Mouse (Mus musculus): ENCODE measurements around the gene Tubgcp4. TPM values are rescaled to one million over a fixed set of nuclear protein-coding genes. Genes with fewer than 3 reads are reported as not detected.

Tubgcp4 gene
- polyA plus RNA-seq, 1 experiment from 2014 or later, result 73.8 TPM

GRCm38 (mm10) chr2:121184142-121184541, 13.7 kb downstream of the Tubgcp4 start:
- Histone ChIP-seq H3K27me3 (replicated peaks; ENCODE audit: control insufficient read depth, insufficient read depth, low read length) (no peaks in the 10 kb centered on the region), H3K9me3 (ENCODE audit: control insufficient read depth, low read length) (no peaks in the 10 kb centered on the region), H3K4me3 (replicated peaks; ENCODE audit: low read length) (no peak overlapping the region), H3K27ac (ENCODE audit: low read length) (no peak overlapping the region), H3K9ac (replicated peaks; ENCODE audit: low read depth, low read length) (no peak overlapping the region), H3K4me2 (ENCODE audit: low read length) (no peak overlapping the region), H3K36me3 (ENCODE audit: control insufficient read depth, insufficient read depth) (peaks cover 29% of the 10 kb centered on the region), H3K4me1 (replicated peaks; ENCODE audit: control insufficient read depth, insufficient read depth, low read length) (no peaks in the 10 kb centered on the region)
- ATAC-seq, result no peak
- WGBS, result 95% methylated on average over 7 of the region's 7 CpGs

GRCm38 (mm10) chr2:121188530-121188929, 18.1 kb downstream of the Tubgcp4 start:
- Histone ChIP-seq H3K9ac (replicated peaks; ENCODE audit: low read depth, low read length) (no peak overlapping the region), H3K36me3 (ENCODE audit: control insufficient read depth, insufficient read depth) (peaks cover 52% of the 10 kb centered on the region), H3K27ac (ENCODE audit: low read length) (no peak overlapping the region), H3K9me3 (ENCODE audit: control insufficient read depth, low read length) (no peaks in the 10 kb centered on the region), H3K4me2 (ENCODE audit: low read length) (no peak overlapping the region), H3K4me1 (replicated peaks; ENCODE audit: control insufficient read depth, insufficient read depth, low read length) (no peaks in the 10 kb centered on the region), H3K27me3 (replicated peaks; ENCODE audit: control insufficient read depth, insufficient read depth, low read length) (no peaks in the 10 kb centered on the region), H3K4me3 (replicated peaks; ENCODE audit: low read length) (no peak overlapping the region)
- ATAC-seq, result no peak
- 69% methylated on average over 1 of the region's 1 CpGs for WGBS

- Histone ChIP-seq H3K27me3 (replicated peaks; ENCODE audit: control insufficient read depth, insufficient read depth, low read length) (no peaks in the 10 kb centered on the region), H3K4me1 (replicated peaks; ENCODE audit: control insufficient read depth, insufficient read depth, low read length) (no peaks in the 10 kb centered on the region), H3K4me2 (ENCODE audit: low read length) (no peak overlapping the region), H3K9ac (replicated peaks; ENCODE audit: low read depth, low read length) (no peak overlapping the region), H3K4me3 (replicated peaks; ENCODE audit: low read length) (no peak overlapping the region), H3K36me3 (ENCODE audit: control insufficient read depth, insufficient read depth) (peaks cover 66% of the 10 kb centered on the region), H3K9me3 (ENCODE audit: control insufficient read depth, low read length) (no peaks in the 10 kb centered on the region), H3K27ac (ENCODE audit: low read length) (no peak overlapping the region)
- WGBS, result 86% methylated on average over 9 of the region's 9 CpGs
- ATAC-seq, result no peak
These were observed 25.0 kb downstream of the Tubgcp4 start for GRCm38 (mm10) chr2:121195466-121195865.

- no peaks in the 10 kb centered on the region for H3K27me3 ChIP-seq (replicated peaks; ENCODE audit: control insufficient read depth, insufficient read depth, low read length)
- no peaks in the 10 kb centered on the region for H3K4me1 ChIP-seq (replicated peaks; ENCODE audit: control insufficient read depth, insufficient read depth, low read length)
- H3K36me3 ChIP-seq (ENCODE audit: control insufficient read depth, insufficient read depth), result peaks cover 62% of the 10 kb centered on the region
- no peak overlapping the region for H3K4me3 ChIP-seq (replicated peaks; ENCODE audit: low read length)
- H3K4me2 ChIP-seq (ENCODE audit: low read length), result no peak overlapping the region
- H3K9ac ChIP-seq (replicated peaks; ENCODE audit: low read depth, low read length), result no peak overlapping the region
- H3K9me3 ChIP-seq (ENCODE audit: control insufficient read depth, low read length), result no peaks in the 10 kb centered on the region
- no peak for ATAC-seq
- no peak overlapping the region for H3K27ac ChIP-seq (ENCODE audit: low read length)
- WGBS, result 94% methylated on average over 17 of the region's 17 CpGs
These were observed 33.8 kb downstream of the Tubgcp4 start for GRCm38 (mm10) chr2:121204276-121204675.

GRCm38 (mm10) chr2:121206541-121206940, 36.1 kb downstream of the Tubgcp4 start:
- H3K27ac ChIP-seq (ENCODE audit: low read length), result no peak overlapping the region
- no peaks in the 10 kb centered on the region for H3K4me1 ChIP-seq (replicated peaks; ENCODE audit: control insufficient read depth, insufficient read depth, low read length)
- no peaks in the 10 kb centered on the region for H3K27me3 ChIP-seq (replicated peaks; ENCODE audit: control insufficient read depth, insufficient read depth, low read length)
- H3K36me3 ChIP-seq (ENCODE audit: control insufficient read depth, insufficient read depth), result peaks cover 68% of the 10 kb centered on the region
- no peak for ATAC-seq
- H3K9me3 ChIP-seq (ENCODE audit: control insufficient read depth, low read length), result no peaks in the 10 kb centered on the region
- WGBS, result 90% methylated on average over 3 of the region's 3 CpGs
- no peak overlapping the region for H3K4me2 ChIP-seq (ENCODE audit: low read length)
- no peak overlapping the region for H3K9ac ChIP-seq (replicated peaks; ENCODE audit: low read depth, low read length)
- no peak overlapping the region for H3K4me3 ChIP-seq (replicated peaks; ENCODE audit: low read length)

- Histone ChIP-seq H3K27me3 (replicated peaks; ENCODE audit: control insufficient read depth, insufficient read depth, low read length) (no peaks in the 10 kb centered on the region), H3K4me3 (replicated peaks; ENCODE audit: low read length) (no peak overlapping the region), H3K36me3 (ENCODE audit: control insufficient read depth, insufficient read depth) (peaks cover 37% of the 10 kb centered on the region), H3K27ac (ENCODE audit: low read length) (no peak overlapping the region), H3K9me3 (ENCODE audit: control insufficient read depth, low read length) (no peaks in the 10 kb centered on the region), H3K9ac (replicated peaks; ENCODE audit: low read depth, low read length) (no peak overlapping the region), H3K4me1 (replicated peaks; ENCODE audit: control insufficient read depth, insufficient read depth, low read length) (no peaks in the 10 kb centered on the region), H3K4me2 (ENCODE audit: low read length) (no peak overlapping the region)
- no peak for ATAC-seq
- WGBS, result 80% methylated on average over 3 of the region's 3 CpGs
These were observed 44.0 kb downstream of the Tubgcp4 start for GRCm38 (mm10) chr2:121214491-121214890.

GRCm38 (mm10) chr2:121219177-121219576, 48.7 kb downstream of the Tubgcp4 start:
- no peaks in the 10 kb centered on the region for H3K9me3 ChIP-seq (ENCODE audit: control insufficient read depth, low read length)
- ATAC-seq, result no peak
- no peak overlapping the region for H3K4me3 ChIP-seq (replicated peaks; ENCODE audit: low read length)
- H3K36me3 ChIP-seq (ENCODE audit: control insufficient read depth, insufficient read depth), result peaks cover 48% of the 10 kb centered on the region
- no peaks in the 10 kb centered on the region for H3K27me3 ChIP-seq (replicated peaks; ENCODE audit: control insufficient read depth, insufficient read depth, low read length)
- no peak overlapping the region for H3K27ac ChIP-seq (ENCODE audit: low read length)
- H3K4me1 ChIP-seq (replicated peaks; ENCODE audit: control insufficient read depth, insufficient read depth, low read length), result 0 out of 2 replicates have a peak, but pooled peaks cover 2% of the 10 kb centered on the region
- no peak overlapping the region for H3K9ac ChIP-seq (replicated peaks; ENCODE audit: low read depth, low read length)
- H3K4me2 ChIP-seq (ENCODE audit: low read length), result no peak overlapping the region

GRCm38 (mm10) chr2:121219994-121220393, 49.5 kb downstream of the Tubgcp4 start:
- H3K9ac ChIP-seq (replicated peaks; ENCODE audit: low read depth, low read length), result no peak overlapping the region
- H3K4me1 ChIP-seq (replicated peaks; ENCODE audit: control insufficient read depth, insufficient read depth, low read length), result 0 out of 2 replicates have a peak, but pooled peaks cover 2% of the 10 kb centered on the region
- H3K4me3 ChIP-seq (replicated peaks; ENCODE audit: low read length), result no peak overlapping the region
- no peak overlapping the region for H3K27ac ChIP-seq (ENCODE audit: low read length)
- H3K36me3 ChIP-seq (ENCODE audit: control insufficient read depth, insufficient read depth), result peaks cover 40% of the 10 kb centered on the region
- ATAC-seq, result no peak
- H3K9me3 ChIP-seq (ENCODE audit: control insufficient read depth, low read length), result no peaks in the 10 kb centered on the region
- H3K27me3 ChIP-seq (replicated peaks; ENCODE audit: control insufficient read depth, insufficient read depth, low read length), result no peaks in the 10 kb centered on the region
- no peak overlapping the region for H3K4me2 ChIP-seq (ENCODE audit: low read length)

GRCm38 (mm10) chr2:121223010-121223409, 52.6 kb downstream of the Tubgcp4 start:
- Histone ChIP-seq H3K27me3 (replicated peaks; ENCODE audit: control insufficient read depth, insufficient read depth, low read length) (no peaks in the 10 kb centered on the region), H3K4me3 (replicated peaks; ENCODE audit: low read length) (no peak overlapping the region), H3K9ac (replicated peaks; ENCODE audit: low read depth, low read length) (no peak overlapping the region), H3K9me3 (ENCODE audit: control insufficient read depth, low read length) (no peaks in the 10 kb centered on the region), H3K36me3 (ENCODE audit: control insufficient read depth, insufficient read depth) (peaks cover 49% of the 10 kb centered on the region), H3K4me1 (replicated peaks; ENCODE audit: control insufficient read depth, insufficient read depth, low read length) (0 out of 2 replicates have a peak, but pooled peaks cover 2% of the 10 kb centered on the region), H3K4me2 (ENCODE audit: low read length) (no peak overlapping the region), H3K27ac (ENCODE audit: low read length) (no peak overlapping the region)
- WGBS, result 58% methylated on average over 2 of the region's 2 CpGs
- peak; percentile 54; the same call in 1 of the 2 replicates for ATAC-seq

GRCm38 (mm10) chr2:121228135-121228534, 57.7 kb downstream of the Tubgcp4 start:
- Histone ChIP-seq H3K27ac (ENCODE audit: low read length) (no peak overlapping the region), H3K36me3 (ENCODE audit: control insufficient read depth, insufficient read depth) (peaks cover 32% of the 10 kb centered on the region), H3K9me3 (ENCODE audit: control insufficient read depth, low read length) (no peaks in the 10 kb centered on the region), H3K4me2 (ENCODE audit: low read length) (no peak overlapping the region), H3K4me1 (replicated peaks; ENCODE audit: control insufficient read depth, insufficient read depth, low read length) (0 out of 2 replicates have a peak, but pooled peaks cover 2% of the 10 kb centered on the region), H3K27me3 (replicated peaks; ENCODE audit: control insufficient read depth, insufficient read depth, low read length) (no peaks in the 10 kb centered on the region), H3K9ac (replicated peaks; ENCODE audit: low read depth, low read length) (no peak overlapping the region), H3K4me3 (replicated peaks; ENCODE audit: low read length) (no peak overlapping the region)
- 90% methylated on average over 4 of the region's 4 CpGs for WGBS
- no peak for ATAC-seq
